Mouse (Mus musculus) MEL (cell line): ENCODE results near the gene Smc4.

Experiments used
- CHD2 ChIP-seq: IDR thresholded peaks from 2 replicates; pipeline ENCODE4 v1.6.1; 2011; ENCODE audit warnings: low read length, improper control_type of control experiment
- CTCF ChIP-seq, 3 experiments: IDR thresholded peaks in 2 of 3; conservative IDR thresholded peaks in 1 of 3; 2 replicates each; pipeline ENCODE4 v1.5.1; 2011 to 2012; ENCODE audit warnings: low read length in 3 of 3, low read depth in 2 of 3, mild to moderate bottlenecking in 2 of 3, improper control_type of control experiment in 1 of 3, inconsistent platforms in 1 of 3, mixed read lengths in 1 of 3, moderate library complexity in 1 of 3; ENCODE audit not compliant: control insufficient read depth in 1 of 3, insufficient read depth in 1 of 3, poor library complexity in 1 of 3, severe bottlenecking in 1 of 3
- EP300 ChIP-seq, 2 experiments: IDR thresholded peaks; 2 replicates each; pipeline ENCODE4 v1.6.1; 2011; ENCODE audit warnings: improper control_type of control experiment in 2 of 2, low read length in 2 of 2, low read depth in 1 of 2, mild to moderate bottlenecking in 1 of 2
- POLR2A ChIP-seq, 2 experiments: IDR thresholded peaks; 2 replicates each; pipeline ENCODE4 v1.6.1; 2011 to 2012; ENCODE audit warnings: low read length in 2 of 2, mild to moderate bottlenecking in 2 of 2, control low read depth in 1 of 2, improper control_type of control experiment in 1 of 2, low read depth in 1 of 2, moderate library complexity in 1 of 2; ENCODE audit not compliant: control insufficient read depth in 1 of 2, insufficient read depth in 1 of 2, poor library complexity in 1 of 2
- SIN3A ChIP-seq: IDR thresholded peaks from 2 replicates; pipeline ENCODE4 v1.6.1; 2012; ENCODE audit warnings: low read length, improper control_type of control experiment, inconsistent platforms
- SMC3 ChIP-seq: IDR thresholded peaks from 2 replicates; pipeline ENCODE4 v1.6.1; 2011; ENCODE audit warnings: low read depth, low read length, improper control_type of control experiment
- USF1 ChIP-seq: IDR thresholded peaks from 2 replicates; pipeline ENCODE4 v1.6.1; 2014; ENCODE audit warnings: low read depth, mild to moderate bottlenecking, inconsistent platforms, low read length, improper control_type of control experiment, moderate library complexity
- ZKSCAN1 ChIP-seq: IDR thresholded peaks from 2 replicates; pipeline ENCODE4 v1.6.1; 2012; ENCODE audit warnings: low read depth, mild to moderate bottlenecking, inconsistent platforms, low read length, improper control_type of control experiment, moderate library complexity
- ZNF384 ChIP-seq: IDR thresholded peaks from 2 replicates; pipeline ENCODE4 v1.6.1; 2012; ENCODE audit warnings: low read depth, mild to moderate bottlenecking, inconsistent platforms, low read length, improper control_type of control experiment

DNA sequence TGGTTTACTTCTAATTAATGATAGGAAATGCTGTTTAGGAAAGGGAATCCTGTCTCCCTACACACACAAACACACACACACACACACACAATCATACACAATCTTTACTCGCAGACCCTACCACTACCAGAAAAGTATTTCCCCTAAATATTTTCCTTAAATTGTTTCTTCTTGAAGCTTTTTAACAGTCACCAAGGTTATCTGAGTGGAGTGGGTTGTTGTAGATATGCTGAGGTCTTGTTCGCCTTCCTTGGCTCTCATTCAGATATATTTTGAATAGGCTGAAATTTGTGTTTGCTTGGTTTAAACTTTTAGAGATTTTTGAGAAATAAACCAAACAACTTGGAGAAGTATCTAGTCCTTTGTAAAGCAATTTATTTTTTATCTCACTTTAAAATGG lies 4.3 kb downstream of the Smc4 start:
- TF ChIP-seq USF1 = no peak
- TF ChIP-seq ZKSCAN1 = no peak
- TF ChIP-seq SIN3A = no peak
- TF ChIP-seq CTCF (IDR thresholded peaks at IDR 0.05 in 2 of 3, conservative IDR thresholded peaks at IDR 0.05 in 1 of 3; ENCODE audit: control insufficient read depth in 1 of 3, insufficient read depth in 1 of 3, low read depth in 2 of 3, low read length in 3 of 3, poor library complexity in 1 of 3, severe bottlenecking in 1 of 3) = no peak
- TF ChIP-seq POLR2A (IDR thresholded peaks at IDR 0.05; ENCODE audit: control insufficient read depth in 1 of 2, insufficient read depth in 1 of 2, low read depth in 1 of 2, low read length in 2 of 2, poor library complexity in 1 of 2) = no peak
- no peak for TF ChIP-seq SMC3
- TF ChIP-seq CHD2 = no peak
- no peak for TF ChIP-seq ZNF384
- TF ChIP-seq EP300 (IDR thresholded peaks at IDR 0.05; ENCODE audit: low read depth in 1 of 2, low read length in 2 of 2) = peak; percentile 26 to 55; a peak in 1 of 4 replicates
